ENCODE assay signal across 16 mouse cellular contexts in the genomic region with DNA sequence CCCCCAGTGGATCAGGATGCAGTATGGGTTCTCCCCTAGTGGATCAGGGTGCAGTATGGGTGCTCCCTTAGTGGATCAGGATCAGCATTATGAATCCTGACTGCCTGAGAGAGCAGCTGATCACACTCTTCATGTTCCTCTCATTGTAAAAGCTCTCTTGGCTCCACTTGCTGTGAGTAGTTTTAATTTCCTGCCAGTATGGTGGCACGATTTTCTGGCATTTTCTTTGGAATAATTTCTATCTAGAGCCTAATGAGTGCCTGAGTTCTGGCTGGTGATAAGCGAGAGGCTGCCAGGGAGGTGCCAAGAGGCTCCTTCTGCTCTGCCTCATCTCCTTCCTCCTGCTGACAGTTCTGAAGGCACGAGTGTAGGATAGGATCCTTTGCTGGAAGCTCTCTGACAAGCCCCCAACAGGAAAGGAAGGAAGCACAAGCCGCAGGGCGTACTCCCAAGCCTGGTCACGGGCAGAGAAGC.
DNase-seq lines count a peak whose midpoint lies in the region; ATAC-seq and TF ChIP-seq lines count a peak whose summit lies in the region.
"Had no signal": no experiment of that assay in that cellular context is flagged by ENCODE, and none has a peak within 500 bp of the region (broad histone marks: within the 10 kb centered on the region; RNA-seq: fewer than 3 reads in every experiment).

No protein-coding gene starts in this region.

- no peaks in the 10 kb centered on the region for H3K27me3 ChIP-seq in forebrain, embryonic 16.5 days (replicated peaks; ENCODE audit: control insufficient read depth, insufficient read depth, low read length)
- no peaks in the 10 kb centered on the region for H3K27me3 ChIP-seq in stomach, postnatal 0 days (ENCODE audit: control insufficient read depth, insufficient read depth, low read length)

- H3K27ac ChIP-seq in forebrain, embryonic 16.5 days (ENCODE audit: low read length), result peak overlapping the region; percentile 17
- H3K27ac ChIP-seq in stomach, postnatal 0 days (replicated peaks), result no peak overlapping the region
- H3K27ac ChIP-seq: limb, embryonic 10.5 days had no signal

- no peaks in the 10 kb centered on the region for H3K36me3 ChIP-seq in forebrain, embryonic 16.5 days (ENCODE audit: control insufficient read depth, insufficient read depth)
- H3K36me3 ChIP-seq in stomach, postnatal 0 days (ENCODE audit: control insufficient read depth, insufficient read depth, low read length), result no peaks in the 10 kb centered on the region
- H3K36me3 ChIP-seq: limb, embryonic 10.5 days had no signal

- no peaks in the 10 kb centered on the region for H3K9me3 ChIP-seq in forebrain, embryonic 16.5 days (ENCODE audit: control insufficient read depth, low read length)
- H3K9me3 ChIP-seq in stomach, postnatal 0 days (ENCODE audit: control insufficient read depth, low read length), result no peaks in the 10 kb centered on the region
- H3K9me3 ChIP-seq: limb, embryonic 10.5 days had no signal

- no peak for TF ChIP-seq EP300 in stomach, postnatal 0 days (optimal IDR thresholded peaks at IDR 0.05)

- intact Hi-C loops in heart, postnatal 14 days (cut with DNase I), result no loop called here

- TF ChIP-seq CTCF in stomach, postnatal 0 days (IDR thresholded peaks at IDR 0.05; ENCODE audit: low read depth), result no peak

- H3K9ac ChIP-seq in forebrain, embryonic 16.5 days (replicated peaks; ENCODE audit: low read depth, low read length), result no peak overlapping the region
- no peak overlapping the region for H3K9ac ChIP-seq in stomach, postnatal 0 days (ENCODE audit: low read length)

- no peak overlapping the region for H3K4me2 ChIP-seq in forebrain, embryonic 16.5 days (ENCODE audit: low read length)
- no peak overlapping the region for H3K4me2 ChIP-seq in stomach, postnatal 0 days (replicated peaks; ENCODE audit: low read depth)

- H3K4me1 ChIP-seq in forebrain, embryonic 16.5 days (replicated peaks; ENCODE audit: control insufficient read depth, insufficient read depth, low read length), result no peaks in the 10 kb centered on the region
- H3K4me1 ChIP-seq in stomach, postnatal 0 days (replicated peaks; ENCODE audit: control insufficient read depth, insufficient read depth), result no peaks in the 10 kb centered on the region
- H3K4me1 ChIP-seq: limb, embryonic 10.5 days had no signal

- peak; percentile 97 for ATAC-seq in forebrain, embryonic 16.5 days
- no peak for ATAC-seq in stomach, postnatal 0 days (ENCODE audit: low FRiP score, low TSS enrichment)
- ATAC-seq: CD4-positive, CD25-positive, alpha-beta regulatory T cell, adult 4 months; intestine, postnatal 0 days had no signal

- WGBS in forebrain, embryonic 16.5 days, result 62% methylated on average over 6 of the region's 6 CpGs
- 55% methylated on average over 6 of the region's 6 CpGs for WGBS in stomach, postnatal 0 days

- H3K4me3 ChIP-seq in forebrain, embryonic 16.5 days (replicated peaks; ENCODE audit: low read length), result no peak overlapping the region
- H3K4me3 ChIP-seq in stomach, postnatal 0 days (ENCODE audit: low read depth, low read length), result no peak overlapping the region
- H3K4me3 ChIP-seq: erythroblast, embryonic 14.5 days; limb, embryonic 10.5 days had no signal

- peak; percentile 52 for DNase-seq in heart, adult 11 months
- DNase-seq in heart, postnatal 14 days, result no peak
- peak; percentile 46 to 56 for DNase-seq in right cerebral cortex, postnatal 10 days (ENCODE audit: low spot score in 2 of 2)
- no peak for DNase-seq in right cerebral cortex, postnatal 14 days
- no peak for DNase-seq in stomach, postnatal 0 days (ENCODE audit: low spot score)
- no peak for DNase-seq in spleen, adult 18-20 months
- DNase-seq: embryo, embryonic 11 days; gastrocnemius, postnatal 14 days; kidney, postnatal 25 days; lung, postnatal 4 days; thymus, postnatal 4 days had no signal

Comparison
In these comparisons a context has a peak if more than half of its experiments do, and no peak if none do; other contexts are left out.
1. DNase-seq: peak in heart, adult 11 months (single experiment) and right cerebral cortex, postnatal 10 days (2 of 2); none in heart, postnatal 14 days (0 of 2), right cerebral cortex, postnatal 14 days (single experiment), stomach, postnatal 0 days (single experiment) and spleen, adult 18-20 months (0 of 2).